Mouse (Mus musculus) embryo, embryonic 11.5 days (tissue): Measurements from ENCODE around the gene Mpp2.

Source experiments
- DNase-seq: peaks from one replicate; pipeline ENCODE4 v3.0.0-alpha.2; 2012; ENCODE audit warnings: low read depth, low spot score

Mpp2 gene

DNA sequence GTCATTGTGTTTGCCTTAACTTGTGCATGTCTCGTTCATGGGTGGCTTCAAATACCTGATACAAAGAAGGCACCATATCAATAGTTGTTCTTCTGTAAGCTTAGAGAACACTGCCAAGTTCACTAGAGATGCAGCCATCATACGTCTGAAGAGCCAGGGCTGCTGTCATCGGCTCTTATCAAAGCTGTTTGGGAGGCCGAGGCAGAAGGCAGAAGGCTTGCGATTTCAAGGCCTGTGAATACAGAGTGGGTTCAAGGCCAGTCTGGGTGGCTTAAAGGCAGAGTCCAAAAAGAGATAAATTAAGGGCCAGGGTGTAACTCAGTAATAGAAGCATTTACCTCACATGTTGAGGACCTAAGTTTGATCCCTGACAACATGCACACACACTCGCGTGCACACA lies 52.0 kb downstream of the Mpp2 start:
- DNase-seq: no peak

DNA sequence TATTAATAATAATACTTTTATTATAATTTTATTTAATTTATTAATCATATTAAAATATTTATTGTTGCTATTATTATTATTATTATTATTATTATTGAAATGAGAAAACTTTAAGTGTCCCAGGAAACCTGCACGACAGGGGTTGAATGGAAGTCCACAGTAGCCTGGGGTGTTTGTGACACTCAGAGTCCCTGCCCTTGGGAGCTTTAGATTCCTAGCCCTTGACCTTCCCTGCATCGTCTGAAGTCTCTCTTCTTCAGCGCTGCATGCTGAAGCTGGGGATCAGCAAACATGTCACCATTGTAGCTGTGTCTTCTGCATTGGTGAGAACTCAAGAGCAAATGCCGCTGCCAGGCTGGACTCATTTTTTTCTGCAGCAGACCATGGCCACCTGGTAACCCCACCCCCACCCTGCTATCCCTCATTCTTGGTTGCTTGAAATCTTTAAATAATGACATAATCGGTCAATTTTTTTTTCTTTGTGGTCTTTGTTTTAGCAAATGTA lies 52.8 kb downstream of the Mpp2 start:
- no peak for DNase-seq

DNA sequence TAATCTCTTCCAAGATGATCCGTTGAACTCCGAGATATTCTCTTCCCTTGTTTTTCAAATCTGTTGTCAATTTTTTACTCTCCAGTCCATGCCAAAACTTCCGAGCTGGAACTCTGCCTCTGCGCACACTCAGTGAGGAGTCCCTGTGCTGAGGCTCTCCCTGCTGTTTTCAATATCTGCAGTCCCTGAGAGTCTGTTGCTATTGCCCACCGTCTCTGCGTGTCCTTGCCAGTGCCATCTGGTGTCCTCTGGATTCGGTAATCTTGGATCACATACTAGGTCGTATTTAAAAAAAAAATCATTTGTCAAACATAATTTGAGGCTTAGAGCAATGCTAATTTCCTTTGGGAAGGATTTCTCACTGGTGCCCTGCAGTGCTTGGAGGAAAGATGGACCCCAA lies 53.4 kb downstream of the Mpp2 start:
- DNase-seq: no peak

DNA sequence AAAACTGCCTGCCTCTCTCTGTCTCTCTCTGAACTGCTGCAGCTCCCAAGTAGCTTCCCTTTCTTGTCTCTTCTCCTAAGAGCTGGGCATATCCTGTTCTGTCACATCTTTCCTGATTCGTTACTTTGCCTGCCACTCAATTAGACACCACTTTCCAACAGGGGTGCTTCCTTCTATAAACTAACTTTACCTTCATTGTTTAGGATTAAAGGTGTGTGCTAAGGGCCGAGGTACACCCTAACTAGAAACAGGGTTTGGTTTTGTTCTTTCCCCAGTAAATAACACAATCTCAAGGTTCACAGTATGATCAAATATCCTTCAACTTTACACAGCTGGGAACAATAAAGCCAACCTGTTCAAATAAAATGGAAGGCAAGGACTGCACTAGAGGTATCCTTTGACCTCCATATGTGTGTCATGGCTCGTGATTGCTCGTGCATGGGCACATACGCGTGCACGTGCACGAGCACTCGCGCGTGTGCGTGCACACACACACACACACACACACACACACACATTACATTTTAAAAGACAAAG lies 55.2 kb downstream of the Mpp2 start:
- DNase-seq: no peak

DNA sequence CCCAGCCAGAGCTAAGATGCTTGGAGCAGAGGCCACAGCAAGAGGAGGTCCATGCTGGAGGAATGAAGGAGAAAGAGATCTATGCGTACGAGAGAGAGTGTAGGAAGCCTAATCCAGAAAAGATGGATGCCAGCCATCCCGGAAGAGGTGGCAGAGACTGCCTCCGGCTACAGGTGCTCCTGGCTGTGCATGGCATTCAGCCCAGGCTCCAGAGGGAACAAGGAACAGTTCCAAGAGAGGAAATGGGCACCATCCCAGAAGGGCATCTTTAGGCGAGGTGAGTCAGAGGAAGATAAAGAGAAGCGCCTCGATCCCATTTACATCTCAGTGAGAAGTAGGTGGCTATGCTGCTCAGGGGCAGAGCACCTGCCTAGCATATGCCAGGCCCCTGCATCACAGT lies 57.2 kb downstream of the Mpp2 start:
- DNase-seq: no peak

DNA sequence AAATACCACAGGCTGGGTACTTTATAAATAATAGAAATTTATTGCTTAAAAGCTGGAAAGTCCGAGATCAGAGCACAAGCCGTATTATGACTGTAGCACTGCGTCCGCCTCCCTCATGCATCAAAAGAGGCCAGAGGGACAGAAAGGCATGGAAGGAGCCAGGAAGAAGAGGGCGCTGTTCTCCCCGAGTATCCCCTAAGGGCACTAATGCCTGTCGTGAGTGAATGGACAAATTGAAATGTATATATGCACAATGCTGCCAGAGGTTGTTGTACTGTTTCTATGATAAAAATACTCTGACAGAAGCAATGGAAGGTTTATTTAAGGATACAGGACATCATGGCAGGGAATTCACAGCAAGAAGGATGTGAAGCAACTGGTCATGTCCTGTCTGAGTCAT lies 58.3 kb downstream of the Mpp2 start:
- no peak for DNase-seq

DNA sequence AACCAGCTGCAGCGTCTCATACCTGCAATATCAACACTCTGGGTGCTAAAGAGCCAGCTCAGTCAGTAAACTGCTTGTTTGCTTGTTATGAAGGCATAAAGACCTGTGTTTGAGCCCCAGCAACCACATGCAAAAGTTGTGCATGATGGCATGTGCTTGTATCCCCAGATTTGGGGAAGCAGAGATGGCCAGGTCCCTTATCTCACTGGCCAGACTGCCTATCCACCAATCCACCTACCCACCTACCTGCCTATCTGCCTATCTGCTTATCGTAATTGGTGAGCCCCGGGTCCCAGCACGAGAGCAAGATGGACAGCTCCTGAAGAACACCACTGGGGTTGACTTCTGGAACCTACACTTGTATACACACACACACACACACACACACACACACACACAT lies 59.0 kb downstream of the Mpp2 start:
- no peak for DNase-seq

DNA sequence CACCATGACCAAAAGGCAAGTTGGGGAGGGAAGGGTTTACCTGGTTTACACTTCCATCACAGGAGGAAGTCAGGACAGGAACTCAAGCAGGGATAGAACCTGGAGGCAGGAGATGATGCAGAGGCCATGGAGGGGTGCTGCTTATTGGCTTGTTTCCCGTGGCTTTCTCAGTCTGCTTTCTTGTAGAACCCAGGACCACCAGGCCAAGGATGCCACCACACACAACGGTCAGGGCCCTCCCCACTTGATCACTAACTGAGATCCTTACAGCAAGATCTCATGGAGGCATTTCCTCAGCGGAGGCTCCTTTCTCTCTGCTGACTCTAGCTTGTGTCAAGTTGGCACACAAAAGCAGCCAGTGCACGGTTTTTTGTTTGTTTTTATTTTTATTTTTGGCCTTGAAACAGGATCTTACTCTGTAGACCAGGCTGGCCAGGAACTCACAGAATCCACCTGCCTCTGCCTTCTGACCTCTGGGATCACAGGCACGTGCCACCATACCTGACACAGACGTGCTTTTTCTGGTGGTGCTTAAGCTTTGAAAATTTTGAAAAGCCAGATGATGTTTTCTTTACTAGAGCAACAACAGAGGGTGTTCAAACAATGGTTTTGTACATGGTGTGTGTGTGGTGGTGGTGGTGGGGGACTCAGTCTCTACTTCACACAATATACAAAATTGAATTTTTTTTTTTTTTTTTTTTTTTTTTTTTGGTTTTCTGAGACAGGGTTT lies 60.1 kb downstream of the Mpp2 start, which contains the start of gene Mpp3:
Gene Mpp3 (minus strand): TSS at position 375 of the 730 bp plus-strand sequence.
- DNase-seq: no peak

DNA sequence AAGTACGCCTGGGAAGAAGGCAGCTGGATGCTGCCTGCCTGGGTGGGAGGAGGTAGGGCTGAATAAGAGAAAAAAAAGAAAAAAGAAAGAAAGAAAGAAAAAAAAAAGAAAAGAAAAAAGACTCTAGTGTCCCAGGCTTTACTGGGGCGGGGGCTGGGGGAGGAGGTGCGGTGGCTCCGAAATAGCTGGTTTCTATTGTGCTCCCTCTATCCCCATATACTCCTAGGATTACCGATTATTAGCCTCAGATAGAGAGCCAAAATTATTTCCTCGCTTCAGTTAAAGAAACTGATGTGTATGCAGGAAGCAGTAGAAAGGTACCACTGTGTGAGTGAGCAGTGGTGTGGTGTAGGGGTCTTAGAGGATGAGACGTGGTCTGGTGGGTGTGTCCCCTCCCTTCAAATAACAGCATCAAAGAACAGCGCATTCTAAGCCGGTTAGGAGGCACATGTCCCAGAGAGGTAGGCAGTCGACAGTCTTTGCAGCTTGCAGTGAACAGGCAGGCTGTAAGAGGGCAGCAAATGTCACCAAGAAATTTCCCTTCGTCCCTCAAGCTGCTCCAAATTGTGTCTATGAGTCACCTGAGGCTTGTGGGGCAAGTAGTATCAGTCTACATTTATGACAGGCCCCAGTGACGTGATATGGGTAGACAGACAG lies 60.8 kb downstream of the Mpp2 start:
- no peak for DNase-seq

DNA sequence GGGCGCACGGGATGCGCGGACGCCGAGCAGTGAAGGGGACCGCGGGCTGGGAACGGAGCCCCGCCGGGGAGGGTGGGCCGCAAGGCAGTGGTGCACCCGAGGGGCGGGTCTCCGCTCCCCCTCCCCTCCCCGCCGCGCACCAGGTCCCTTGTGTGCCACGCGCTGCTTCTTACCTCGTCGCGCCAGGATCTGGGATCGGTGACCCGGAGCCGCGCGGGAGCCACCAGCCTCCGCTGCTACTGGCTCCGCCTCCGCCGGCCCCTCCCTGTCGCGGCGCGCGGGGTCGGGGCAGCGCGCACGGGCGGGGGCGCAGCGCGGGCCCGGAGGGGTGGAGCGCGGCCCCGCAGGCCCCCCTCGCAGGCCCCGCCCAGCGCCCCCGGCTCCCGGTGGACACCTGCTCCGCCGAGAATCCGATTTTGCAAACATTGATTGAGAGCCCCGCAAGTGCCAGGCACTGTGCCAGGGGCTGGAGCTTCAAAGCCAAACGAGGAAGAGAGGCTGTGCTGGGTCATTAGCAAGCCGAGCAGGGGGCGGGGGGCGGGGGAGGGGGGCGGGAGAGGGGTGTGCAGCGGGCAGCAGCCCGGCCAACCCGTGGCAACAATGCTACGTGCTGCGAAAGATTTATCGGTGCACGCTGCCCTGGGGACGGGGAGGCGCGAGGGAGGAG lies 61.5 kb downstream of the Mpp2 start:
- DNase-seq: peak; percentile 79

DNA sequence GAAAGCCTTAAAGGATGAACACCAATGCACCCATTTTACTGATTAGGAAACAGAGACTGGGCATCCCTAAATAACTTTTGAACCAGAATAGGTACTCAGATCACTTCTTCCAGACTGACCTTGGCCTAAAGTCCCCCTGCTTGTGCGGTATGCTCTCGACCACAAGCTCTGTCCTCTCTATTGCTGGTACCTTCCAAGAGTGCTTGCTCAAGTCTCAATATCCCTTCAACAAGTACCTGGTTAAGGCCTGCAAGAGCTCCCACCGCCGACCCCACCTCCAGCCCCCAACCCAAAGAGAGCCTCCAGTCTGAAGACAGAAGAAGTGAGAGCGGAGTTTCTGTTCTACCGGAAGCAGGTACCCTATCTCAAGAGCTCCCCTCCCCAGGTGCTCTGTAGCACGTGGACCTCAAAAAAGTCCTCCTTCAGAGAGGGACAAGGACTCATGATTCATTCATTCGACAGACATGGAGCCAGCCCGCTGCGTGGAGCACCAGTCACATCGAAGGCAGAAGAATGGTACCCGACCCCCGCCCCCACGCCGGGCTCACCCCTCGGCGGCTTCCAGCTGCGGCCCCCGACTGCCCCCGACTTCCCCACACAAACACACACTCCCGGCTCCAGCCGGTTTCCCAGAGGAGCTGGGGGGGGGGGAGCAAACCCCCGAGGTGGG lies 62.2 kb downstream of the Mpp2 start:
- DNase-seq: peak; percentile 27

DNA sequence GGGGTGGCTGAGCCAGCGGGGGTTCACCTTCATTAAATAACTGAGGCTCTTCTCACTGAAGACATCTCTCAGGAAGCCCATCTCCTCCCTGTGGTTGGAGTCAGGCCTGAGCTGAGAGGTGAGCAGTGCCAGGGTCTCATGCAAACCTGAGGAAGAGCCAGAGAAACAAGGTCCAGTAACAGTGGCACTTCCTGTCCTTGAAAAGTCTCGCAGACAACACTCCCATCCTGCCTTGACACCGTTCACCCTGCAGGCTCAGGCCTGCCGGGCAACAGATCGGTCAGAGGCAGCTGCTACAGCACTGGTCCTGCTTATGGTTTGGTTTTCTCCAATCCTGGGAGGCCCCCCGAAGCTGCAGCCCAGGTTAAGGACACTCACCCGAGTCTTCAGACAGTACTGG lies 63.0 kb downstream of the Mpp2 start:
- no peak for DNase-seq

DNA sequence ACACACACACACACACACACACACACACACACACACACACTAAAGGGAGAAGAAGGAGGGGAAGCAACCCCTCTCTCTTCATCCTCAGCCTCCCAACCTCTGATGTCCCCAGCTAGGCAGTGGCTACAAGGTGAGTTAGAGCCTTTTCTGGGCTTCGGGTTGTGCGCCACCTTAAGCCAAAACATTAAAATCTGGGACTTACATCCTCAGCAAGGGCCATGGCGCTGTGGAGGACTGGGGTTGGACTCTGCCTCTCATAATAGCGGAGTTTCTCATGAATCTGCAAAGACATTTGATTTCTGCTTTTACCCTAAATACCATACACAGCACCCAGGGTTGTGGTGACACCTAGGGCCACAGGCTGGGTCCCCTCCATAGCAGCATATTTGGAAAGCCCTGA lies 63.4 kb downstream of the Mpp2 start:
- DNase-seq: no peak

DNA sequence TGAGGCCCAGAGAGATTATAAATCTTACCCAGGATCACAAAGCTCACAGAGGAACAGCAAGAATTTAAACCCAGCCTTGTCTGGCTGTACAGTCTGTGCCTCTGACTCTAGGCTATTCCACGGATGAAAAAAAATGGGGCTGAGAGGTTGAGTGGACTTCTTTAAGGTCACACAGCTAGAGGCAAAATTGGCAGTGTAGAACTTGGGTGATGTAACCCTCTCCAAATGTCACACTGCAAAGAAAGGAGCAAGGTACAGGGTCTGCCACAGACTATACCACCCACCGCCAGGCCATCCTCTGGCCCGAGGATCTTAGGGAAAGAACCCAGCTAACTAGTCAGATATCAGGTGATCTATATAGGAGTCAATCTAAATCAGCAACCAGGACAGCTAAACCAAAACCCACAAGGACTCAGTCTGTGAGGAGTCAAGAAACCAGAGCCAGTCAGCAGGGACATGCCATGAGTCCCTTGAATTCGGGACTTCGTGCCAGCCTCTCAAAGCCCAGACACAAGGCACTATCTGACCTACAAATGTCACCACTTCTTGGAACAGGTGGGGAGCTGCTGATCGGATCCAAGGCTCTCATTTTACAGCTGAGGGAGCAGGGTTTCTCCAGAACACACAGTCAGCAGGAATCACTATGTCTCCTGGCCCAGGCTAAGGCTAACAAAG lies 64.1 kb downstream of the Mpp2 start:
- no peak for DNase-seq

DNA sequence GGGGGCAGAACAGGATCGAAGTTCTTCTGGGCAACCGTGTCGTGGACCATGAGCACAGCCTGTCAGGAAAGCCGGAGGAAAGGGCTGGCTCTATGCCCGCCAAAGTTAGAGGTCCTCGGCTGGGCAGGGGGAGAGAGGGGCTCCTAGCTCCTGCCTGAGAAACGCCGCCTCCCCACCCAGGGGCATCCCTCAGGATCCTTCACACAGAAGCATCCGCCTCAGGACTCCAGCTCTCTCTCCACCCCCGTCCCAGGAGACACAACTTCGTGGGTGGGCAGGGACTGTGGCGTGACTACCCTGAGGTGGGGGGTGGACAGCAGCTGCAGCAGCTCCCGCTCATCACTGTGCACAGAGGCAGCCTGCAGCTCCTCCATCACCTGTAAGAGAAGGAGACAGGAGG lies 64.9 kb downstream of the Mpp2 start:
- DNase-seq: no peak

DNA sequence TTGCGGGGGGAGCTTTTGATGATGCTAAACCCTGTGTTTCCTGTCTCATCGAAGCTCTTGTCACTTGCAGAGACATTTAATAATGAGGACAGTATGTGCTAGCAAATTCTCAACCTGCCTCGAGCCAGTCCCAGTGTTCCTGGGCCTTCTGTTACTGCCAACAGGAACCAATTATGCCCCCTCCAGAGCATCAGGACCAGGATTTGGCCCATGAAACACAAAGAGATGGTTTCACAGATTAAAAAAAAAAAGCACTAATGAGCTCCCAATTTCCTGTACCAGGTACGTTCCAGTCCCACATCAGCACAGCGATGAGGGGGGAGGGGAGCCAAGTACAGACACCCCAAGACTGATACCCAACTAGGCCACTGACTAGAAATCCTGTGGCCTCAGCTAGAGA lies 67.1 kb downstream of the Mpp2 start:
- no peak for DNase-seq

DNA sequence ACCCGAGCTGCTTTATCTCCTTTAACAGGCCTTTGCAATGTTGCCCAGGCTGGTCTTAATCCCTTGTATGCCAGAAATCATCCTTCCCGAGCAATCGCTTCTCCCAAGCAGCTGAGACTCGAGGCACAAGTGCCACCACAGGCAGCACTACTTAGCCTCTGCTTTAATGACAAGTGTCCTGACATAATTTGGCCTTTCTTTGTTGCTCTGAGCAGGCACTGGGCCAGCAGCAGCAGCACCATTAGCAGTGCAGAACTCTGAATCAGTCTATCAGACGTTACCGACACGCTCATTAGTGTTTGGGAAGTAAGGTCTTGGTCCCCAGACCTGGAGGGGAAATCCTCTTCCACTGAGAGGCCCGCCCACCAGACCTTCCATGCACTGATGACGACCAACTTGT lies 68.6 kb downstream of the Mpp2 start:
- DNase-seq: no peak

DNA sequence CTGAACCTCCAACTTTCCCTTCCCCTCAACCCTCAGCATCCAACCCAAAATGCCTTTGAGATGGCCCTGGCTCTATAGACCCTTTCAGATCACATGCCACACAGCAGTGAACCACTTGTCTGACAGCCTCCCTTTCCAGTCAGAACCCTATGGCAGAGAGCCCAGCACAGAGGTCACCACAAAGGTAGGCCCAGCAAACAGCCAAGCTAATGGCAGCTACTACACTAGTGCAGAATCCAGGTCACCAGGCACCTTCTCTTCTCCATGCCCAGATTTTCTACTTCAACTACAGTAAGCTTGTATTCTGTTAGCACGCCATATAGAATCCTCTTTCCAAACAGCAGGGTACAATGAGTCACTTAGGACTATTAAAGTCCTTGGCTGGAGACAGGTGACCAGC lies 72.2 kb downstream of the Mpp2 start:
- no peak for DNase-seq

DNA sequence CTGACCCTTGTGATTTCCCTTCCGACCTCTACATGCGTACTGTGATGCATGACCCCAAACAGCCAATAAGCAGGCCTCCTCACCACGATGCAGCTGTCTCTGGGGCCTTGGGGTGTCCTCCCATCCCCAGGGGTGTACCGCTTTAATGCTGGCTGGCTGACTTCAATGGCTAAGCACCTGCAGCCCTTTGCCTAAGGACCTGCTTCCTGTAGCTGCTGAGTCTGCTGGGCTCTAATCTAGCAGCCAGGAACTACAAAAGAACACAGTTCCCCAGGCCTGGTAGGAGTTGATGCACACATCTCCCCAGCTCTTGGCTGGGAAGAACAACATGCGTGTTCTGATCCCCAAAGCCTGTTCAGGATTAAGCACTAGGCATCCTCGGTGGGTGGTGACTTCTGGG lies 72.8 kb downstream of the Mpp2 start:
- DNase-seq: no peak

DNA sequence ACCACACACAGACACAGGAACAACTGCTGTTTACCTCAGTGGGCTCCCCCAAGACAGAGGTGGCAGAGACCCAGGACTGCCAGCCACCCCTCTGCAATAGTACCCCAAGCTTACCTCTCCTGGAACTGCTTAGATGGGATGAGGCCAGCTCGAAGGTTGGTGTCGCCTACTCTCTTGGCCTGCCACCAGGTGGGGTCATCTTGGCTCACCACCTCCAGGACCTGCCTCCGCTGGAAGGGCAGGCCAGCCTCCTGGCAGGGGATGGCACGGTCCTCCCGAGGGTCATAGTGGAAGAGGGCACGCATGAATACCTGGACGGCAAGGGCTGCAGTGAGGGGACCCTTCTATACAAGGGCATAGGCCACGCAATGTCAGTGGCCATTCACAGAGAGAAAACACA lies 75.1 kb downstream of the Mpp2 start:
- no peak for DNase-seq

DNA sequence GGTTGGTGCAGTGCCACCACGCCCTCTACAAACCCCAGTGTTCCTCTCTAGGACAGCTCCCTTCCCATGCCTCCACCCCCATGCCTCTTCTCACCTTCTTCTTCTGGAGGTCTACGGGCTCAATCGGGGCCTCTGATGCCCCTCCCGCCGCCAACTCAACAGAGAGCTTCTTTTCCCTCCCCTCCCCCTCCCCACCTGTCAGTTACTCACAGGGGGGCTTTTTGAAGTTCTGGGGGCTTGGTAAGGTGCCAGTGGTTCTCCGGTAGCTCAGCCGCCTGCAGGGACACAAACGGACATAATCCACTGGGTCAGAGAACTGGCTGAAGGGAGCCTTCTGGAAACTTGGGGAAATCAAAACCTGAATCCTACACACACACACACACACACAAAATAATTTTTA lies 76.8 kb downstream of the Mpp2 start:
- no peak for DNase-seq
